Mouse (Mus musculus) inflammation-experienced regulatory T-cells (primary cell): Measurements from ENCODE around the gene Rph3al. TPM values are rescaled to one million over a fixed set of nuclear protein-coding genes. Genes with fewer than 3 reads are reported as not detected.

ENCODE experiments used
- polyA plus RNA-seq, 2 experiments: library from polyadenylated mRNA; unstranded; fragments of 100-300 nt; shearing (Covaris generic); gene quantifications; one replicate each; pipeline ENCODE4 v1.2.1; 2017

The Rph3al gene
- polyA plus RNA-seq = 10 to 100 TPM in 1 of 2 experiments, 1 to 10 TPM in 1; 7.8 to 13.7 TPM

DNA sequence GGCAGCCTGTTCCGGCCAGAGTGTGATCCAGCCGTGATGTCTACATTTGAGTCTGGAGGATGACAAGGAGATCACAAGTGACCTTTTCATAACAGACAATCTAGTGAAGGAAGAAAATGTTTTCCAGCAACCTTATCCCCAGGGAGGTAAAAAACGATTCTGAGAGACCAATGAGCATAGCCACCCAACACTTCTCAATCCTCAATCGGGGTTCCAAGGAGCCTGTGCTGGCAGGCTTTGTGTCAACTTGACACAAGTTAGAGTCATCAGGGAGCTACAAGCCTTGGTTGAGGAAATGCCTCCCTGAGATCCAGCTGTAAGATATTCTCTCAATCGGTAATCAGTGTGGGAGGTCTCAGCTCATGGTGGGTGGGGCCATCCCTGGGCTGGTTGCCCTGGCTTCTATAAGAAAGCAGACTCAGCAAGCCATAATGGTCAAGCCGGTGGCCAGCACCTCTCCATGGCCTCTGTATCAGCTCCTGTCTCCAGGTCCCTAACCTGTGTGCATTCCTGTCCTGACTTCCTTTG, at the start of gene Rph3al:
Rph3al (minus strand) TSS at position 51 of the 528 bp plus-strand sequence.

GRCm38 (mm10) chr11:75796029-75796445, 142.2 kb downstream of the Rph3al start, which contains the start of gene Doc2b:
Gene Doc2b (minus strand): TSS chr11:75796049.

Other genes starting within 250 kb of the Rph3al start
- 100 to 1,000 TPM; 191 to 194 TPM for gene Ywhae, start 205.6 kb downstream of the Rph3al start, polyA plus RNA-seq
- gene Doc2b, start 142.4 kb downstream of the Rph3al start, polyA plus RNA-seq = under 1 TPM; 0.04 to 0.09 TPM
- gene 1700016K19Rik, start 61.5 kb upstream of the Rph3al start, polyA plus RNA-seq = 1 to 10 TPM in 1 of 2 experiments, not detected in 1; 4.3 TPM
- gene Rflnb, start 89.4 kb upstream of the Rph3al start, polyA plus RNA-seq = 100 to 1,000 TPM in 1 of 2 experiments, 10 to 100 TPM in 1; 33.6 to 119 TPM
- gene Vps53, start 241.2 kb upstream of the Rph3al start, polyA plus RNA-seq = 10 to 100 TPM; 45.1 to 47.0 TPM
- 1 to 10 TPM; 4.7 to 5.2 TPM for gene Fam57a, start 241.2 kb upstream of the Rph3al start, polyA plus RNA-seq